Mouse (Mus musculus) bone marrow macrophage, adult 2 months (primary cell): ENCODE results near the gene Golga2.

Experiments used
- CTCF ChIP-seq: IDR thresholded peaks from 2 replicates; pipeline ENCODE4 v1.5.1; 2012; ENCODE audit warnings: low read depth, mild to moderate bottlenecking, low read length, moderate library complexity
- POLR2A ChIP-seq: IDR thresholded peaks from 2 replicates; pipeline ENCODE4 v1.6.1; 2012; ENCODE audit warnings: mild to moderate bottlenecking, low read depth, low read length, borderline replicate concordance

GRCm38 (mm10) chr2:32295285-32295684 is 8.1 kb downstream of the Golga2 start:
- TF ChIP-seq CTCF (no peak), POLR2A (no peak)
